Mouse (Mus musculus) MEL (cell line): ENCODE results near the gene Ifnar1.

ENCODE experiments used
- CHD2 ChIP-seq: IDR thresholded peaks from 2 replicates; pipeline ENCODE4 v1.6.1; 2011; ENCODE audit warnings: low read length, improper control_type of control experiment
- CTCF ChIP-seq, 3 experiments: IDR thresholded peaks in 2 of 3; conservative IDR thresholded peaks in 1 of 3; 2 replicates each; pipeline ENCODE4 v1.5.1; 2011 to 2012; ENCODE audit warnings: low read length in 3 of 3, low read depth in 2 of 3, mild to moderate bottlenecking in 2 of 3, improper control_type of control experiment in 1 of 3, inconsistent platforms in 1 of 3, mixed read lengths in 1 of 3, moderate library complexity in 1 of 3; ENCODE audit not compliant: control insufficient read depth in 1 of 3, insufficient read depth in 1 of 3, poor library complexity in 1 of 3, severe bottlenecking in 1 of 3
- GATA1 ChIP-seq: IDR thresholded peaks from 2 replicates; pipeline ENCODE4 v1.6.1; 2011; ENCODE audit warnings: low read depth, low read length, improper control_type of control experiment
- HCFC1 ChIP-seq: IDR thresholded peaks from 2 replicates; pipeline ENCODE4 v1.6.1; 2012; ENCODE audit warnings: low read depth, mild to moderate bottlenecking, inconsistent platforms, low read length, improper control_type of control experiment, moderate library complexity
- POLR2A ChIP-seq, 2 experiments: IDR thresholded peaks; 2 replicates each; pipeline ENCODE4 v1.6.1; 2011 to 2012; ENCODE audit warnings: low read length in 2 of 2, mild to moderate bottlenecking in 2 of 2, control low read depth in 1 of 2, improper control_type of control experiment in 1 of 2, low read depth in 1 of 2, moderate library complexity in 1 of 2; ENCODE audit not compliant: control insufficient read depth in 1 of 2, insufficient read depth in 1 of 2, poor library complexity in 1 of 2
- POLR2AphosphoS2 ChIP-seq: IDR thresholded peaks from 2 replicates; pipeline ENCODE4 v1.6.1; 2011; ENCODE audit warnings: low read length, improper control_type of control experiment
- SMC3 ChIP-seq: IDR thresholded peaks from 2 replicates; pipeline ENCODE4 v1.6.1; 2011; ENCODE audit warnings: low read depth, low read length, improper control_type of control experiment
- USF1 ChIP-seq: IDR thresholded peaks from 2 replicates; pipeline ENCODE4 v1.6.1; 2014; ENCODE audit warnings: low read depth, mild to moderate bottlenecking, inconsistent platforms, low read length, improper control_type of control experiment, moderate library complexity
- ZMIZ1 ChIP-seq: IDR thresholded peaks from 2 replicates; pipeline ENCODE4 v1.6.1; 2012; ENCODE audit warnings: low read depth, mild to moderate bottlenecking, inconsistent platforms, low read length, improper control_type of control experiment, moderate library complexity

DNA sequence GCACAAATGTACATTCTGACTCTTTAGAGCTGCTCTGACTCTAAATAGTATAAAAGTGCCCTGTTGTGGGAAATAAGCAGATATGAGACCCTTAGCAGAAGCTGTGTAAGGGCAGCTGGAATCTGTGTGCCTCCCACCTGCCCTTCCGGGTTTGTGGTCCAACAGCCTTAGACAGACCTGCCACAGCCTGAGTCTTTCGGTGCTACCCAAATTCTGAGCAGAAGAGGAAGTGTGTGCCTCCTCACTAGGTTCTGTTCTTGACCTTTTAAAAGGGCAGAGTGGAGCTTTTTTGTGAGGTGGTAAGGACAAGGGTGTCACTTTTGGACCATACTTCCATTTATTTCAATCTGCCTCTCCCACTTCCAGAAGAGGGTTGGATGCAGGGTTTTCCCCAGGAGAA, 33.1 kb upstream of the Ifnar1 start:
- TF ChIP-seq CTCF (IDR thresholded peaks at IDR 0.05 in 2 of 3, conservative IDR thresholded peaks at IDR 0.05 in 1 of 3; ENCODE audit: control insufficient read depth in 1 of 3, insufficient read depth in 1 of 3, low read depth in 2 of 3, low read length in 3 of 3, poor library complexity in 1 of 3, severe bottlenecking in 1 of 3), result no peak
- TF ChIP-seq POLR2A (IDR thresholded peaks at IDR 0.05; ENCODE audit: control insufficient read depth in 1 of 2, insufficient read depth in 1 of 2, low read depth in 1 of 2, low read length in 2 of 2, poor library complexity in 1 of 2), result no peak
- TF ChIP-seq POLR2AphosphoS2, result no peak
- no peak for TF ChIP-seq GATA1
- no peak for TF ChIP-seq ZMIZ1
- no peak for TF ChIP-seq HCFC1
- no peak for TF ChIP-seq USF1
- no peak for TF ChIP-seq CHD2
- TF ChIP-seq SMC3, result no peak
